Mouse (Mus musculus) lung, postnatal 14 days (tissue): ENCODE results near the gene Gnat1.
A peak's percentile ranks its signal among the peaks of the same experiment; 100 is the strongest.

Experiments
- DNase-seq: peaks from one replicate; pipeline ENCODE4 v3.0.0; 2021

Gnat1 gene

GRCm38 (mm10) chr9:107679501-107679900 lies at the start of gene Gnat1:
Gene Gnat1, minus strand, starts transcription at chr9:107679712.
- DNase-seq, result no peak

DNA sequence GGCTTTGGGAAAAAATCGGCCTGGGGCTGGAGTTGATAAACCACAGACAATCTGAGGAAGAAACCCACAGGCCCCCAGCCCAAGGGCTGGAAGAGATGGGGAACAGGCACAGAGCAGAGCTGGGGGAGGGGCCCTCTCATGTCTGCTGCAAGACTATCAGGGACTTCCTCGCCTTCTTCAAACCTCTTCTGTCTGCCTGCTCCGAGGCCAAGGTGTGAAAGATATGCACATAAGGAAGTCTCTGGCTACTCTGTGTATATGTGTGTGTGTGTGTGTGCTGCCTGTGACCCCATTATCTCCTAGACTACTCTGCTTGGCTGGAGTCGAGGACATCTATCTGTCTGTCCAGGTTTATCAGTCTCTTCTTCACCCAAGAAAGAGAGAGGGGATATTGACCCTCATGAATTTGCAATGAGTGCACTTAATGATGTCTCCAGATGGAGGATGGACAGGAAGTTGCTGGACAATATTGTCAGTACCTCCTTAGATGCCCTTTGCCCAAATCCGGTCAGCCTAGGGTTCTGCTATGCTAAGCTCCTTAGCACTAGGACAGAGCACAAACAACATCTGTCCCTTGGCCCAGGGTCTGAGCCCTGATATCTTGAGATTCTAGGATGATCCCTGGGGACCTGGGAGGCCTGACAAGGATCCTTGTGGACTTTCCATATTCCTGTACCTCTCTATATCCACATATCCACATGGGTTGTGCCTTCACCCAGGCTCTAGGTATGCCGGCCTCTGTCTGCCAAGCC lies 49.6 kb upstream of the Gnat1 start:
- no peak for DNase-seq

DNA sequence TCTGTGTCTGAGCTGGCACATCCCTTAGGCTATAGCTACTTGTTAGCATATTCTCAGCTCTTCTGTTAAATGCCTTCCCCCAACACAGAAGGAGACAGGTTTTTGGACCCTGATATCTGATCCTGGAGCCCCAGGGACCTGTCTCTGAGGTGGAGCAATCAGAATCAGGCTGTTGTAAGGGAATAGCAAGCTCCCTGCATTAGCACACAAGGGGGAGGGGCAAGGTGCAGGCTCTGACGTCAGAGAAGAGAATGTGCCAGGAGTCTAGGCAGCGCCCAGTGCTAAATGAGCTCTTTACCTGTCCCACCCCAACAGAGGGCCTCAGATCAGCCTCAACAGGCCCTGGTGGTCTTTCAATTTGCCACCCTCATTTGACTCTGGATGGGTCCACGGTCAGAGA lies 47.5 kb upstream of the Gnat1 start:
- DNase-seq, result no peak

DNA sequence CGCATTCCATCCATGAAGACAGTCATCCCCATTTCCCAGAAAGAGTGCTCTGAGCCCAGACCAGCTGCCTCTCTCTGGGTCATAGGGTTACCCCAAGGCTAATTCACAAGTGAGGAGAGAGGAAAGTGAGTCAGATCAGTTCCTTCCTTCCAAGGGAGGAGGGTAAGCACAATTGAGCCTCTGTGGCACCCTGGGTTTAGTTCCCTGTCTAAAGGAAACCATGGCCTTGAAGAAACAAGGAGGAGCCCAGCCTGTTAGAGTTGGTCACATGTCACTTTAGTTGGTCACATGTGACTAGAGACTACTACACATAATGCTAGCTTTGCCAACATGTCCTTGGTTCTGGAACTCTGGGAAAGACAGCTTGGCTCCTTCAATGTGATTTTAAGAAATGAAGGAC lies 45.3 kb upstream of the Gnat1 start:
- no peak for DNase-seq

GRCm38 (mm10) chr9:107723794-107724531 lies 44.5 kb upstream of the Gnat1 start:
- DNase-seq, result peak; percentile 68

GRCm38 (mm10) chr9:107723292-107723691 lies 43.8 kb upstream of the Gnat1 start:
- DNase-seq, result no peak

- no peak for DNase-seq
Measured at GRCm38 (mm10) chr9:107718781-107719540, 39.4 kb upstream of the Gnat1 start.

DNA sequence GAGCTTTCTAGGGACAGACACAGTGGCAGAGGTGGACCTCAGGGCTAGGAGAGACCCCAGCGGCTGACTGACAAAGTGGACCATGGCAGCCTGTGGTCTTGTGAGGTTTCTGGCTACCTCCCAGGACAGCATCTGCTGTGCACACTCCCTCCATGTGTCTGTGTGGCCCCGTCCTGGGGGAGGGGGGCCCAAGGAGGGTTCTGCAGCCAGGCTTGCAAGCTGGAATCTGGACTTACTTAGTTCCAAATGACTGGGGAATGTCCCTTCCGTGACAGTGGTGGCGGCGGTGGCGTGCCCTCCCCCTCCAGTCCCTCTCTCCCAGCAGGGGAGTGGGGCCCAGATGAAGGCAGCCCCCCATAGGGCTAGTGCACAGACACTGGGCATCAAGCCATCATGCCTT lies 37.4 kb upstream of the Gnat1 start:
- no peak for DNase-seq

GRCm38 (mm10) chr9:107715632-107716031 lies 36.1 kb upstream of the Gnat1 start:
- no peak for DNase-seq

DNA sequence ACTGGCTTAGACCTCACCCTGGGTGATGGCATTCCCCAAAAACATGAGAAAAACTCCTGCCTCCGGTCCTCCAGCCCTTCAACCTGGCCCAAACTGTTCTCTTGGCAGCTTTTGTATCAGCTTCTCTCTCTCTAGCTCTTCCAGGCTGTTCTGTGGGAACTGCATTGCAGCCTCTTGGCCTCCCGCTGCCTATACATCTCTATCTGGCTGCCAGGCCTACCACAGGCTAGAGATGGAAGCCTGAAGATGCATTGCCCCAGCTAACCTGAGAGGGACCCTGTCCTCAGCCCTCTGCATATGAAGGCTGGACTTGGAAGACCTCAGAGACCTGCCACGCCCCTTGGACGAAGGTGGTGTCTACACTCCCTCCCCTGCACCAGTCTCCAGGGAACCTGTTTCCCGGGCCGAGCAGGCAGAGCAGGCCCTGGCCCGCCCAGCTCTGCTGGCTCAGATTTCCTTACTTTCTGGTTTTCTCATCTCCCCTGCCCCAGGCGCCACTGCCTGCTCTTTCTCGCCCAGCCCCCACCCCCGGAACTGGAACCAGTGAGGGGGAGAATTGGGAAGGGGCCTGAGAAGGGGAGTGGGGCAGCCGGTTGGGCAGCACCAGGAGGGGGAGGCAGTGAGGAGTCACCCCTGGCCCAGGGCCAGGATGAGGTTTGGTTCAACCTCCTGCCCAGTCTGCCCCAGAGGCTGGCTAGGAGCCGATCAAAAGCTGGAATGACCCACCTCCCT lies 34.9 kb upstream of the Gnat1 start:
- no peak for DNase-seq

DNA sequence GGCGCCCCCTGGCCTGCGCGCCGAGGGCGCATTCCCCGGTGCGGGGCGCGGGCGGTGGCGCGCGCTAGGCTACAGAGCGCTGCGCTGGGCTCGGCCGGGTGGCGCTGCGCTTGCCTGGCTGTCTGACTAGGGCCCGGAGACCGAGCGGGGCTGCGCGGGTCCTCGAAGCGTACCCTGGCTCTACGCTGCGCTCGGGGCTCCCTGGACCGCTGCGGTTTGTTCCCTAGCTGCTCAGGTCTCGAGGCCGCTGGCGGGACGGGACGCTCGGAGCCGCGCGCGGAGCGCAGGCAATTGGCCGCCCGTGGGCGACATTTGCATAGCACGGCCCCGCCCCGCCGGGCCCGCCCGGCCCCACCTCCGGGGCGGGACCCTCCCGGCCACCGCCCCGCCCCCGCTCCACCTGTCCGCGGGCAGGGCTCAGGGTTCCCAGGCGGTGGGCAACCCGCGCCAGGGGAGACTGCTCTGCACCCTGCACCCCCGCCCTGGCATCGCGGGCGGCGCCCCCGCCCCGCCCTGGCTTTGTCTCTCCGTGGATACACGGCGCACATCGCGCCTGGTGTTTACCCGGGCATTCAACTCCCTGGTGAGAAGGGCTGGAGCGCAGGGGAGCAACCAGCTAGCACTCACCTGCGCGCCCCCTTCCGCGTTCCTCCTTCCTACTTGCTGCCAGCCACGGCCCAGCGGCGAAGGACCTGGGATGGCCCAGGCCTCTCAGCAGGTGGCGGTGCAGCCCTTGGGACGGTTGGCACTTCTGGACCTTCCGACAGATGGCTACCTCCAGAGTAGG lies 30.4 kb upstream of the Gnat1 start, which contains the start of gene Sema3f:
Sema3f (minus strand) TSS at position 779 of the 787 bp plus-strand sequence.
- DNase-seq, result peak; percentile 87

GRCm38 (mm10) chr9:107709096-107709696 lies 29.7 kb upstream of the Gnat1 start:
- DNase-seq, result no peak

- no peak for DNase-seq
Measured at GRCm38 (mm10) chr9:107708439-107709095, 29.1 kb upstream of the Gnat1 start.

DNA sequence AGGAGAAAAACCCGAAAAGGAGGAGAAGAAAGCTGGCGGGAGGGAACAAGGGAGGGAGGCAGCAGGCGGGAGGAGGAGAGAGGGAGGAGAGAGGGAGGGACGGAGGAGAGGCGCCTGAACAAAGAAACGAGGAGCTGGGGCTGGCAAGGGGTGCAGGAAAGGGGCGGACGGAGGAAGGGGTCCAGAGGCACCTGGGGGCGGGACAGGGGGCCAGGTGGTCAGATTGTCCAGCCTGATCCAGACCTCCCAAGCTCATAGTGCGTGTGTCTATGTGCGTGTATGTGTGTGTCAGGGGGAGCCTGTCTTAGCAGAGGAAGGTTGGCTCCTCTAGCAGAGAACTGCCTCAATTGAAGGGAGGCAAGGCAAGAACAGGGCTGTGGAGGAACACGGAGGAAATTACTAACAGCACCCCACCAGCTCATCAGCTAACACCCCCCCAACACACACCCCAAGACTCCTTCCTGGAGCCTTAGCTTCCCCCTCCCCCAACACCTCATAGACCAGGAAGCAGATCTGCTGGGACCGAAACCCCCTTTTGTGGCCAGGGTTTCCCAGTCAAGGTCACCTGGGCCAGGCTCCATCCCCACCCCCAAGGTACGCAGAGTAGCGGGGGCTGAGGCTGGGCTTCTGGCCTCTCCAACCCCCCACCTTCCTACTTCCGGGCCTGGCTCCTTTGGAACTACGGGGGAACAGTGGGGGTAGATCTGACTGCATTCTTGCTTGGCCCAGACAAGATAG lies 28.4 kb upstream of the Gnat1 start:
- DNase-seq, result no peak

GRCm38 (mm10) chr9:107706781-107707211 lies 27.3 kb upstream of the Gnat1 start:
- DNase-seq, result no peak

GRCm38 (mm10) chr9:107703337-107704122 lies 24.0 kb upstream of the Gnat1 start:
- DNase-seq, result peak; percentile 67

GRCm38 (mm10) chr9:107702606-107703185 lies 23.2 kb upstream of the Gnat1 start:
- peak; percentile 71 for DNase-seq

DNA sequence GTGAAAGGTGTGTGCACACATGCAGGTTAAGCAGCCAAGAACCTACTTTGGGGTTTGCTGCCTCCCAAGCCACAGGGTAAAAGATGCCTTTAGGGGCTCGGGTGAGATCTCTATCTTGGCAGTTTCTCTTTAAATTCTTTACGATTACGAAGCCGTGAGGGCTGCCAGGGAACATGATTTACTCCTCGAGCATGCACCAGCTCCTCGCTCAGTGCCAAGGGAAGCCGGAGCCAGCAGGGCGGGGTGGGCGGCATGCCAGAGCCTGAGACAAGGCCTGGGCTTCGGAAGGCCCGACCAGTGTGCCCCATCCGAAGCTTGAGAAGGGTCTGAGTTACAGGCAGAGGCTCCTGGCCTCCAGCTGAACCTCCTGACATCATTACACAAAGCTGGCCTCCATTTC lies 22.1 kb upstream of the Gnat1 start:
- DNase-seq, result peak; percentile 92

- DNase-seq, result no peak
Measured at GRCm38 (mm10) chr9:107700114-107700571, 20.6 kb upstream of the Gnat1 start.
